Mouse (Mus musculus): ENCODE results near the gene Hist2h4. TPM values are rescaled to one million over a fixed set of nuclear protein-coding genes. Genes with fewer than 3 reads are reported as not detected.

Gene Hist2h4
- total and polyA plus RNA-seq, 2 experiments: 0.75 to 6.0 TPM

DNA sequence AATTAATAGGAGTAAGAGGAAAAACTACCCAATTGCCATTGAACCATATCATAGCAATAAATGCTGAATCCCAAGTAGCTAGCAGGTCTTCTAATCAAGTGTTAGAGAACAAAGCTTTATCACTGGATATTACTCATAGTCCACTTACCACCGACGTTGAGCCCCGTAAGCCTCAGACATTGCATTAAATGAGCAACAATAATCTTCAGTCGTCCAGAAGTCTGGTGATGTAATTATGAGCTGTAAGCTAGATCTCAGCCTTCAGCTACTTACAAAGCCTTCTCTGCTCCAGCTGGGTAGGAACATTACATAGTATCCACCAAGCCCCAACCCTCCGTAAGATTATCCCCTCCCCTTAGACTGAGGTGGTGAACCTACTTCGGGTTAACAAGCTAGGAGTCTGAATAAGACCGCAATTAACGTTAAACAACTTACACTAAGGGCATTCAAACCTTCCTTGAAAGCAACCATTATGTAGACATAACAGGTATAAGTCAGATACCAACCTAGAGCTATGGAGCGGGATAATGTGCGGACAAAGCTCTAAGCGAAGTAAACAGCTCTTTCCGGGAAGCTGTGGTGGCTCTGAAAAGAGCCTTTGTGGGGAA, 25.1 kb downstream of the Hist2h4 start:
- H3K36me3 ChIP-seq (ENCODE audit: control insufficient read depth, insufficient read depth, low read length): no peaks in the 10 kb centered on the region
- no peak overlapping the region for H3K4me3 ChIP-seq (ENCODE audit: insufficient read depth, low read depth, low read length)
- WGBS: 27% methylated on average over 12 of the region's 12 CpGs
- H3K27ac ChIP-seq (replicated peaks; ENCODE audit: insufficient read depth, low read depth, low read length): no peak overlapping the region
- no peaks in the 10 kb centered on the region for H3K79me2 ChIP-seq (ENCODE audit: control insufficient read depth, insufficient read depth, low read length)
- TF ChIP-seq CTCF (IDR thresholded peaks at IDR 0.05; ENCODE audit: low read depth, low read length) (no peak), POLR2A (IDR thresholded peaks at IDR 0.05; ENCODE audit: extremely low read depth, insufficient read depth, low read length) (no peak)
- peaks cover 5% of the 10 kb centered on the region; the same call in 1 of the 2 replicates for H3K4me1 ChIP-seq (ENCODE audit: control insufficient read depth, insufficient read depth, low read length)
- no peak for DNase-seq (ENCODE audit: extremely low read depth, low read depth, low spot score)
- H3K27me3 ChIP-seq (ENCODE audit: control insufficient read depth, insufficient read depth, low read length): no peaks in the 10 kb centered on the region
- H3K9ac ChIP-seq (ENCODE audit: low read depth, low read length): no peak overlapping the region

DNA sequence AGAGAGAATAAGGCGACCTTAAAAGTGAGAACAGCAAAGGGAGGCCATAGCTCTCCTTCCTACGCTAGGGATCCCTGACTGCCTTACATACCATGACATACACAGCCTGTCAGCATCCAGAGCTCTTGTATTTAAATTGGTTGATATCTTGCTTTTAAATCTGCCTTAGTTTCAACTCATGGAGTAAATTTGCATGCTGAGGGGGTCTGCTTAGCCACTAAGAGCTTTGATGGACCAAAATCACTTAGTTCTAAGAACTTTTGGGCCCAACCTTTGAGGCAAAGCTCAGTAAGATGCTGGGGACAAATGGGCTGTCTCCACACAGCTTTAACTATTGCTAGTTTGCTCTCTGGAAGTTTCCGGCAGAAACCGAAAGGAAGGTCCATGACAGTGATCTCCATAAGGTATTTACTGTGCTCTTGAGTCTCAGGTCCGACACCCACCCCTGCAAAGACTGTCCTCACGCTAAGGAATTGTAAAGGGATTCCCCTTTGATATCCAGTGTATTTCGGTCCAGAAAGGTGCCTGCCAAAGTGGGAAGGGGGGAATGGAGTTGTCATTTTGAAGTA, 25.7 kb downstream of the Hist2h4 start:
- Histone ChIP-seq H3K27ac (replicated peaks; ENCODE audit: insufficient read depth, low read depth, low read length) (no peak overlapping the region), H3K9ac (ENCODE audit: low read depth, low read length) (no peak overlapping the region), H3K27me3 (ENCODE audit: control insufficient read depth, insufficient read depth, low read length) (no peaks in the 10 kb centered on the region), H3K4me3 (ENCODE audit: insufficient read depth, low read depth, low read length) (no peak overlapping the region), H3K4me1 (ENCODE audit: control insufficient read depth, insufficient read depth, low read length) (peaks cover 5% of the 10 kb centered on the region; the same call in 1 of the 2 replicates), H3K79me2 (ENCODE audit: control insufficient read depth, insufficient read depth, low read length) (no peaks in the 10 kb centered on the region), H3K36me3 (ENCODE audit: control insufficient read depth, insufficient read depth, low read length) (no peaks in the 10 kb centered on the region)
- DNase-seq (ENCODE audit: extremely low read depth, low read depth, low spot score): no peak
- WGBS: 82% methylated on average over 7 of the region's 7 CpGs
- TF ChIP-seq POLR2A (IDR thresholded peaks at IDR 0.05; ENCODE audit: extremely low read depth, insufficient read depth, low read length) (no peak), CTCF (IDR thresholded peaks at IDR 0.05; ENCODE audit: low read depth, low read length) (no peak)

DNA sequence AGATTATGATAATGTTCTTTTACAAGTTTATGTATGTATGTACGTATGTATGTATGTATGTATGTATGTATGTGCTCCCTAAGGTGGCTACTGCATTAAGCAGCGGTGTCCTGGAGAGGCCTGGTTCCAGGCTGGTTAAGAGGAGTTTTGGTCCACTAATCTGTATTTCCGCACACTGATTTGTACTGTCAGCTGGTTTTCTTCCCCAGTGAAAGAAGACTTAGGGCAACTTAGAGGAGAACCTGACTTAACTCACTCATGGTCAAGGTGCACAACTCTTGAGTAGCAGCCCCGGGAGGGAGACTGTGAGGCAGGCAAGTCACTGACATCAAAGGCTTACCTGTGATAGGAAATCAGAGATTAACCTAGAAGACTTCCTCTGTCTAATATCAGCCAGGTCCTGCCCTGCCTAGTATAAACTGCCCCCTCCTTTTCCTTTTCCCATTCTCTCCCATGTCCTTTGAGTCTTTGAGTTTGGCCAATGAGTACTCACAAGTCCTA, 26.2 kb downstream of the Hist2h4 start:
- DNase-seq (ENCODE audit: extremely low read depth, low read depth, low spot score): no peak
- H3K27ac ChIP-seq (replicated peaks; ENCODE audit: insufficient read depth, low read depth, low read length): no peak overlapping the region
- 86% methylated on average over 4 of the region's 4 CpGs for whole genome bisulfite sequencing
- H3K27me3 ChIP-seq (ENCODE audit: control insufficient read depth, insufficient read depth, low read length): no peaks in the 10 kb centered on the region
- H3K79me2 ChIP-seq (ENCODE audit: control insufficient read depth, insufficient read depth, low read length): no peaks in the 10 kb centered on the region
- H3K9ac ChIP-seq (ENCODE audit: low read depth, low read length): no peak overlapping the region
- H3K4me3 ChIP-seq (ENCODE audit: insufficient read depth, low read depth, low read length): no peak overlapping the region
- H3K36me3 ChIP-seq (ENCODE audit: control insufficient read depth, insufficient read depth, low read length): no peaks in the 10 kb centered on the region
- no peak for TF ChIP-seq POLR2A (IDR thresholded peaks at IDR 0.05; ENCODE audit: extremely low read depth, insufficient read depth, low read length)
- no peak for TF ChIP-seq CTCF (IDR thresholded peaks at IDR 0.05; ENCODE audit: low read depth, low read length)
- H3K4me1 ChIP-seq (ENCODE audit: control insufficient read depth, insufficient read depth, low read length): peaks cover 5% of the 10 kb centered on the region; the same call in 1 of the 2 replicates

DNA sequence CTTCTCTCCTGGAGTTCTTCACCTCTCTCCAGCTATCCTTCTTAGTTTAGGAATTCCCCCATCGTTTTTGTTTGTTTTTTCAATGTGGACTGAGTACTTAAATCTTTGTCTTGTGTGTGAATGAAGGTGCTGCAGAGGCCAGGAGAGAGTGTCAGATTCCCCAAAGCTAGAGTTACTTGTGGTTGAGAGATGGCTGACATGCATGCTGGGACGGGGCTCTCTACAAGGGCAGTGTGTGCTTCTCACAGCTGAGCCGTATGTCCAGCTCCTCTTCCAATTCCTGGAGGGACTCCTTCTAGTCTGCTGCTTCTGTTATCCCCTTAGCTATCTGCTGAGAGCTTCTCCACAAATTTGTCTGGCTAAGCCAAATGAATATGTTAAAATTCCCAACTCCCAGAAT, 27.3 kb downstream of the Hist2h4 start:
- TF ChIP-seq POLR2A (IDR thresholded peaks at IDR 0.05; ENCODE audit: extremely low read depth, insufficient read depth, low read length) (no peak), CTCF (IDR thresholded peaks at IDR 0.05; ENCODE audit: low read depth, low read length) (no peak)
- no peak overlapping the region for H3K4me3 ChIP-seq (ENCODE audit: insufficient read depth, low read depth, low read length)
- H3K36me3 ChIP-seq (ENCODE audit: control insufficient read depth, insufficient read depth, low read length): no peaks in the 10 kb centered on the region
- no peaks in the 10 kb centered on the region for H3K27me3 ChIP-seq (ENCODE audit: control insufficient read depth, insufficient read depth, low read length)
- peaks cover 5% of the 10 kb centered on the region; the same call in 1 of the 2 replicates for H3K4me1 ChIP-seq (ENCODE audit: control insufficient read depth, insufficient read depth, low read length)
- no peaks in the 10 kb centered on the region for H3K79me2 ChIP-seq (ENCODE audit: control insufficient read depth, insufficient read depth, low read length)
- H3K27ac ChIP-seq (replicated peaks; ENCODE audit: insufficient read depth, low read depth, low read length): no peak overlapping the region
- no peak overlapping the region for H3K9ac ChIP-seq (ENCODE audit: low read depth, low read length)
- no peak for DNase-seq (ENCODE audit: extremely low read depth, low read depth, low spot score)
- WGBS: 75% methylated on average over 3 of the region's 3 CpGs

DNA sequence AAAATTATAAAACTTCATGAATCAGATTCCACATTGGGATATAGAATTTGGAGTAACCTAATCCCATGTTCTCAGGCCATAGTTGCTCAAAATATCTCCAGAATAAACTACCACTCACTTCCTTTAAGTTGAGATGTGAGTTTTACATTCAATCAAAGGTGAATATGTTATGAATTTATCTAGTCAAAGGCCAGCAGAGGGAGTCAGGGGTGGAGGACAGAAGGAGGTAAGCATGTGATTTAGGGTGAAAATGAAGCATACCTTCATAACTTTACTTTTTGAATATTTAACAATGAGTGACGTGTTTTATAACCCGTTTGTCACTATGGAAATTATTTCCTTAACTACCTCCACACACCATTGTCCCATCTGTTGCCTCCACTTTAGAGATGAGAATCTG, 28.2 kb downstream of the Hist2h4 start:
- H3K36me3 ChIP-seq (ENCODE audit: control insufficient read depth, insufficient read depth, low read length): no peaks in the 10 kb centered on the region
- TF ChIP-seq POLR2A (IDR thresholded peaks at IDR 0.05; ENCODE audit: extremely low read depth, insufficient read depth, low read length) (no peak), CTCF (IDR thresholded peaks at IDR 0.05; ENCODE audit: low read depth, low read length) (no peak)
- WGBS: 94% methylated on average over 2 of the region's 2 CpGs
- H3K4me3 ChIP-seq (ENCODE audit: insufficient read depth, low read depth, low read length): no peak overlapping the region
- peaks cover 5% of the 10 kb centered on the region; the same call in 1 of the 2 replicates for H3K4me1 ChIP-seq (ENCODE audit: control insufficient read depth, insufficient read depth, low read length)
- H3K79me2 ChIP-seq (ENCODE audit: control insufficient read depth, insufficient read depth, low read length): no peaks in the 10 kb centered on the region
- H3K27me3 ChIP-seq (ENCODE audit: control insufficient read depth, insufficient read depth, low read length): no peaks in the 10 kb centered on the region
- H3K27ac ChIP-seq (replicated peaks; ENCODE audit: insufficient read depth, low read depth, low read length): no peak overlapping the region
- H3K9ac ChIP-seq (ENCODE audit: low read depth, low read length): no peak overlapping the region
- no peak for DNase-seq (ENCODE audit: extremely low read depth, low read depth, low spot score)

DNA sequence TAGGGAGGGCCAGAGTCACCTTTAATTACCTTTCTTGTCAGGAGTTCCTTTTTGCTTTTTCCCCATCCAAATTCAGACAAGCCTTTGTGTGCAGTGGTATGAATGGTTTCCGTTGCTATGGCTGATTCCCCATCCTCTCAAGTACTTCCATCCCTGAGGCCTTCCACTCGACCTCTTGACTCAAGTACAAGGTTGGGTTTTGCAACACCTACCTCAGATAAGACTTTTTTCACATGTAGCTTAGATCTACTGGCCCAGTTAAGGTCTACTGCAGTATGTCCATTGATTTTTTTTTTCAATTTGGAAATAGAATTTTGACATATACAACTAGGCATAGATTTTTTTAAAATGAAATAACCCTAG, 31.4 kb downstream of the Hist2h4 start:
- no peaks in the 10 kb centered on the region for H3K4me1 ChIP-seq (ENCODE audit: control insufficient read depth, insufficient read depth, low read length)
- H3K4me3 ChIP-seq (ENCODE audit: insufficient read depth, low read depth, low read length): no peak overlapping the region
- TF ChIP-seq CTCF (IDR thresholded peaks at IDR 0.05; ENCODE audit: low read depth, low read length) (no peak), POLR2A (IDR thresholded peaks at IDR 0.05; ENCODE audit: extremely low read depth, insufficient read depth, low read length) (no peak)
- H3K9ac ChIP-seq (ENCODE audit: low read depth, low read length): no peak overlapping the region
- no peaks in the 10 kb centered on the region for H3K27me3 ChIP-seq (ENCODE audit: control insufficient read depth, insufficient read depth, low read length)
- H3K27ac ChIP-seq (replicated peaks; ENCODE audit: insufficient read depth, low read depth, low read length): no peak overlapping the region
- no peak for DNase-seq (ENCODE audit: extremely low read depth, low read depth, low spot score)
- no peaks in the 10 kb centered on the region for H3K79me2 ChIP-seq (ENCODE audit: control insufficient read depth, insufficient read depth, low read length)
- WGBS: 52% methylated on average over 2 of the region's 2 CpGs
- no peaks in the 10 kb centered on the region for H3K36me3 ChIP-seq (ENCODE audit: control insufficient read depth, insufficient read depth, low read length)

Data from liver, adult 2 months (tissue).